Mouse (Mus musculus): ENCODE measurements around the gene Prkag3.

The Prkag3 gene

GRCm38 (mm10) chr1:74754175-74754785, 5.3 kb upstream of the Prkag3 start:
- DNase-seq: no peak

GRCm38 (mm10) chr1:74753266-74753974, 4.4 kb upstream of the Prkag3 start:
- DNase-seq: no peak

DNA sequence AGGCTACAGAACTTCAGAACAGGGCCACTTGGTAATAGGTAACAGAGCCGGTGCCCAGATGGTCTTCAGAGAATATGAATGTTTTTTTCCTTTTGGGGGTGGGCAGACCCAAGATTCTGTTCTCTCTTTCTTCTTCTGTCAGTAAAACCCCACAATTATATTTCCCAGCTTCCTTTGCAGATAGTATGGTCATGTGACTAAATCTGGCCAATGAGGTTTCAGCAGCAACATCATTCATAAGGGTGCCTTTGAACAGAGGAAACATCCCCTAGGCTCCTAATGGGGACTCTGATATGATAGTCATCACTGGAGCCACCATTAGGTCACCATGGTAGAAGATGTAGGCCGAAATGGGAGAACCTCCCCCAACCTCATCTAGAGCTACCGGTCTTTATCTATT, 3.8 kb upstream of the Prkag3 start:
- DNase-seq: no peak

- DNase-seq: no peak
These were observed 3.1 kb upstream of the Prkag3 start for GRCm38 (mm10) chr1:74752150-74752549.

DNA sequence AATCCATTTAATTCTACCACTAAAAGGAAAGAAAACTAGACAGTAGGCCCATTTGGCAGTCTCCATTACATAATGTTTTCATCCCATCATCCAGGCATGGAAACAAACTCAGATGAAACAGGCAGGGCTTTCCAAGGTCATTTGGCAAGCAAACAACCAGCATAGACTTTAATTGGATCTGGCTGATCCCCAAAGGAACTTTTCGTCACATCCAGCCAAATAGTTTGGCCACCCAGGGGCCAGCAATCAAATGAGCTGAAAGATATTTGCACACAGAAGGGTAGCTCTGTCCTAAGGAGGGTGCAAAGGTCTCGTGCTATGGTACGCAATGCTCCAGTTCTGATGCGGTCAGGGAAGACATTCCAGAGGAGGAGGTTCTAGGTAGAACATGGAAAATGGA, 1.7 kb upstream of the Prkag3 start:
- no peak for DNase-seq

DNA sequence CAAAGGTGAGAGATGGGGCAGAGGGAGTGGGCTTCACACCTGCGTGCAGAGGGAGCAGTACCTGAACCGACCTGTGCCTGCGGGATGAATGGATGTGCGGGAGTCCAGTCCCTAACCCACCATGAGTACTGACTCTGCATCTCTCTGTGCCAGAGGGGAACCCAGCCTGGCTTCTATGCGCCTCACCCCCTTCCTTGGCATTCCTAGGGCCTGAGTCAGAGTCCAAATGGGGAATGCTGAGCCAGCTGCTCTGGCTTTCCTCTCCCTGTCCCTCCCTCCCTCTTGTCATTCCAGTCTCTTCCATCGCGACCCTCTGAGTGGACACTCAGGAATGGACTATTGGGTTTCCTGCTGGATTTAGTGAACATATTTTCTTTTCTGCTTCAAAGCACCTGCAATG, 280 bp upstream of the Prkag3 start:
- DNase-seq: no peak

GRCm38 (mm10) chr1:74747335-74747734, 1.7 kb downstream of the Prkag3 start:
- no peak for DNase-seq

DNA sequence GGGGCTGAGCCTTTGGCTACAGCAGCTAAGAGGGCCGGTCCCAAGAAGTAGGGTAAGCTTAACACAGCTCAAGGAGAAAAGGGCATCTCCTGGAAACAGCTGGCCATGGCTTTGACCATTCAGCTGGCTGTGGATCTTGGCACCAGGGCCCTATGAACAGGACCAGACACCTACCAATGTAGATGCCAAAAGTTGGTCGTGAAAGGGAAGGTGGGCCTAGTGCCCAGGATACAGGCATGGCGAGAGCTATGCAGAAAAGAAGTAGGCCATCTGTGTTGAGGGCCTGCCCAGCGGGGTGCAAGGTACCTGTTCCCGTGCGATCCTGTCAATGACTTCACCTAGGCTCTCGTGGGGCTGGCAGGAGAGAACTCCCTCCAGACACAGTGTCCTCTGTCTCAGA, 8.2 kb downstream of the Prkag3 start:
- peak; percentile 32 to 55 for DNase-seq

- DNase-seq: peak in 1 of 2 experiments; percentile 18
These were observed 11.5 kb downstream of the Prkag3 start for GRCm38 (mm10) chr1:74737500-74737899.

GRCm38 (mm10) chr1:74736977-74737376, 12.0 kb downstream of the Prkag3 start:
- no peak for DNase-seq

DNA sequence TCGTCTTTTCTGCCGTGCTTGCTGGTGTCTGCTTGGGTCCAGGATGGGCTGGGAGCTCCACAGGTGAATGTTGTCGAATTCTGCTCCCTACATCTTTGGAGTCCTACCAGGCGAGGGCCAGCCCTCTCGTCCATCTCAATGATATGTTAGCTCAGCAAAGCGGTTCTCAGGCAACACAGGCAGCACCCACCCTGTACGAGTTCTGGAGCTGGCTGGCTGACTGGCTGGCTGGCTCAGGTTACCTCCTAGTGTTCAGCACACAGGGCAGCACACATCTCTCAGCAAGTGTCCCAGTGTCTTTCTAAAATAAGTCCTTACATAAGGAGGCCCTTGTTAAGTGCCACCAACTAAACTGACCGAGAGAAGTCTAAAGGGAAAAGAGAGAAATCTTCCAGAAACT, 20.6 kb downstream of the Prkag3 start:
- no peak for DNase-seq

GRCm38 (mm10) chr1:74726674-74727073, 22.3 kb downstream of the Prkag3 start:
- no peak for DNase-seq

- DNase-seq: no peak
These were observed 22.9 kb downstream of the Prkag3 start for GRCm38 (mm10) chr1:74726114-74726513.

GRCm38 (mm10) chr1:74723748-74724147, 25.3 kb downstream of the Prkag3 start:
- DNase-seq: no peak

GRCm38 (mm10) chr1:74721657-74722056, 27.4 kb downstream of the Prkag3 start:
- DNase-seq: no peak

DNA sequence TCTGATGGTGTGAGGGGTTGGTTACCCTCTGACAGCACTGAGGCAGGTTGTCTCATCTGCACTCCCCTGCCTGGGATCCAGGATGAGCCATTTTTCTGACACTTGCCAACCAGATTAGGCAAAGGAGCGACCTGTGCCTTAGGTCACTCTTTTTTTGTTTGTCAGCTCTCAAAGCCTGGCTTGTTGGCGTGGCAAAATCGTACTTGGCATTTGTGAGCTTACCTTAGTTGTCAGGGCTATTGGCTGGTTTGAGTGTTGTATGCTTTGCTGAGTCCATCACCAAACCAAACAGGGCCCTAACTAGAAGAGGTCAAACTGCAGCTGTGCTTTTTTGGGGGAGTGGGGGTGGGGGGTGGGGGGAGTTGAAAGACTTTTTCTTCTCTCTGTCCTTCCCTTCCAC, 29.7 kb downstream of the Prkag3 start:
- DNase-seq: no peak

- no peak for DNase-seq
These were observed 30.9 kb downstream of the Prkag3 start for GRCm38 (mm10) chr1:74718113-74718512.

GRCm38 (mm10) chr1:74715886-74716285, 33.1 kb downstream of the Prkag3 start:
- DNase-seq: no peak

DNA sequence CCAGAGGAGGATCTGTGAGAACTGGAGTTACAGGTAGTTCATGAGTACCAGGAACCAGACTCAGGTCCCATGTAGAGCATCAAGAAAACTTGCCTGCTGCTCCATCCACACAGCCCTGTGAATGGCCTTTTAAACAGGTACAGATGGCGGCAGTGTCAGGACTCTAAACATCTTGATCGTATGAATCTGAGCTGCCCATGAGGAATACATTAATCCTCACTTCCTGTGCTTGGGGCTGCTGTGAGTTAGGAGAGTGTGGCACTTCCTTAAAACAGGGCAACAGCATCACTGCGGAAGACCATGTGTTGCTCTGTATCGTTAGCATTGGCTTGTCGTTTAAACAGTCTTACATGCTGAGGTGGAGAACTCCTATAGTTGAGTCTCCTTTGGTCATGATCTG, 33.6 kb downstream of the Prkag3 start:
- no peak for DNase-seq

DNA sequence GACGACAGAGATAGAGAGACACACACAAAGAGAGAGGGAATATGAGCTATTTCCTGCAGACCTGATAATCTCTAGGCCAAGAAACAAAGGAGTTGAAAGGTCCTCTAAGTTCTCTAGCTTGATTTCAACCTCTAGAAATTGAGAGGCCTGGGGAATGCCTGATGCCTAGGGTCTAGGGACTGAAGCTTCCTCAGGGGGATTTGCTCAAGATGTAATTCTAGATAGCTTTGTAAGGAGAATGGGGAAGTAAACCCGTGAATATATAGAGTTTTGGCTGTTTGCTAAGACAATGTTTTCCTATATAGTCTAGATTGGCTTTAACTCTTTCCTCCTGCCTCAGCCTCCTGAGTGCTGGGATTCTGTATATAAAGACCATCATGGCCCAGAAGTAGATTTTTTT, 34.1 kb downstream of the Prkag3 start:
- no peak for DNase-seq

DNA sequence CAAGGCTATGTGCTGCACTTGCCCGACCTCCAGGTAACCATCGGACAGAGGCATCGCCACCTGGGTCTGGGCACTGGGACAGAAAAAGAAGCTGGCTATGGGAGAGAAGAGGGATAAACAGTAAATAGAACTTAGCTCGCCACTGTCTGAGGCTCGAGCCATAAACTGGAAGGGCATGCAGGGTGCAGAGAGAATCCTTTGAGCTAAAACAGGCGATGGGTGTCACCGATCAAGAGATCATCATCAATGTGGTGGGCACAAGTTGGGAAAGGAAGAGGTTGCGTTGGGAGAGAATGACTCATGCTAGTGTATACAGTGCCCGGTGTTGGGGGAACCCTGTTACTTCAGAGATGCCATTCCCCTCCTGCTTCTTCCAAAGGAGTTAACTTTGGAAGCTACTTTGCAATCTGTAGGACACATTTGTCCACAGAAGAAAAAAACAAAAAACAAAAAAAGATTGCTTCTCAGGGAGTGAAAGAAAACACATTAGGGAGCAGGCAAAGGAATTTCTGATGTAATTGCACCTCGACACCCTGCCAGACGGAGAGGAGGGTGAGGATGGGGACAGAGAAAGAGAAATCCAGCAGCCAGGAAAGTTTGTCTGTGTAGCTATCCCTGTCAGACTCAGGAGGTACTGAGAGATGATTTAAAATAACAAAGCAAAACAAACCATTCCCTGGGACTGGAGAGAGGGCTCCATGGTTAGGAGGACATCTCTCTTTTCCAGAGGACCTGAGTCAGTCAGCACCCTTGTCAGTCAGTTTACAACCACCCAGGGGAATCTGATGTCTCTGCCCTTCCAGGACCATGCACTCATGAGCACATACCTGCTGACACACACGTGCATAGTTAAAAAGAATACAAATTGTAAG, 34.9 kb downstream of the Prkag3 start:
- peak in 1 of 2 experiments; percentile 12 for DNase-seq

- DNase-seq: peak; percentile 19 to 38
These were observed 35.7 kb downstream of the Prkag3 start, which contains the start of gene Cyp27a1 for GRCm38 (mm10) chr1:74713099-74713858. Gene Cyp27a1, plus strand, starts transcription at chr1:74713574.

Data from cerebellum, postnatal 25 days (tissue).